ENCODE assay signal across 8 mouse cellular contexts in genomic region chr11:36678057-36678396, GRCm38 (mm10).
DNase-seq lines count a peak whose midpoint lies in the region; ATAC-seq and TF ChIP-seq lines count a peak whose summit lies in the region.

No protein-coding gene starts in this region.

- H3K4me3 ChIP-seq in bone marrow macrophage, adult 2 months (ENCODE audit: insufficient read depth, low read length), result peak overlapping the region; percentile 36
- H3K4me3 ChIP-seq in forebrain, embryonic 12.5 days (replicated peaks), result peak overlapping the region; percentile 44
- H3K4me3 ChIP-seq in liver, embryonic 13.5 days (replicated peaks), result peak overlapping the region; percentile 18; the same call in 1 of the 2 replicates

- H3K9ac ChIP-seq in forebrain, embryonic 12.5 days, result peak overlapping the region; percentile 59
- H3K9ac ChIP-seq in liver, embryonic 13.5 days, result no peak overlapping the region

- no peaks in the 10 kb centered on the region for H3K36me3 ChIP-seq in forebrain, embryonic 12.5 days (replicated peaks)
- H3K36me3 ChIP-seq in liver, embryonic 13.5 days, result no peaks in the 10 kb centered on the region

- WGBS in forebrain, embryonic 12.5 days, result 9% methylated on average over 10 of the region's 10 CpGs
- 10% methylated on average over 10 of the region's 10 CpGs for WGBS in liver, embryonic 13.5 days (ENCODE audit: insufficient replicate concordance)

- peak overlapping the region; percentile 62 for H3K4me2 ChIP-seq in forebrain, embryonic 12.5 days
- H3K4me2 ChIP-seq in liver, embryonic 13.5 days, result peak overlapping the region; percentile 48

- no peak overlapping the region for H3K27ac ChIP-seq in bone marrow macrophage, adult 2 months (ENCODE audit: insufficient read depth, low read depth, low read length)
- H3K27ac ChIP-seq in forebrain, embryonic 12.5 days, result peak overlapping the region; percentile 95
- H3K27ac ChIP-seq in liver, embryonic 13.5 days, result no peak overlapping the region

- no peaks in the 10 kb centered on the region for H3K4me1 ChIP-seq in bone marrow macrophage, adult 2 months (ENCODE audit: control insufficient read depth, insufficient read depth, low read length)
- H3K4me1 ChIP-seq in forebrain, embryonic 12.5 days, result peaks cover 31% of the 10 kb centered on the region
- no peaks in the 10 kb centered on the region for H3K4me1 ChIP-seq in liver, embryonic 13.5 days (replicated peaks)

- DNase-seq in heart, adult 11 months, result peak; percentile 53
- DNase-seq in heart, postnatal 36 days, result no peak
- DNase-seq in liver, embryonic 13.5 days, result no peak
- DNase-seq in thymus, postnatal 25 days, result no peak
- no peak for DNase-seq in ovary, postnatal 36 days (ENCODE audit: low spot score)
- no peak for DNase-seq in spleen, postnatal 10 days (ENCODE audit: low spot score in 2 of 2)

- TF ChIP-seq CTCF in bone marrow macrophage, adult 2 months (IDR thresholded peaks at IDR 0.05; ENCODE audit: low read depth, low read length), result no peak

- no peaks in the 10 kb centered on the region for H3K9me3 ChIP-seq in forebrain, embryonic 12.5 days
- no peaks in the 10 kb centered on the region for H3K9me3 ChIP-seq in liver, embryonic 13.5 days (replicated peaks)

- H3K27me3 ChIP-seq in forebrain, embryonic 12.5 days, result peaks cover 6% of the 10 kb centered on the region; the same call in 1 of the 2 replicates
- H3K27me3 ChIP-seq in liver, embryonic 13.5 days, result peaks cover 11% of the 10 kb centered on the region

- intact Hi-C loops in heart, postnatal 36 days (cut with DNase I), result no loop called here

- no peak for TF ChIP-seq POLR2A in bone marrow macrophage, adult 2 months (IDR thresholded peaks at IDR 0.05; ENCODE audit: borderline replicate concordance, low read depth, low read length)

- peak; percentile 59 for ATAC-seq in forebrain, embryonic 12.5 days (ENCODE audit: low FRiP score)
- no peak for ATAC-seq in liver, embryonic 13.5 days (ENCODE audit: low read depth)
